Mouse (Mus musculus) small intestine, adult 10 weeks (tissue): ENCODE data around the gene Hemk1. TPM values are rescaled to one million over a fixed set of nuclear protein-coding genes. Genes with fewer than 3 reads are reported as not detected.

Source experiments
- polyA plus RNA-seq: library from polyadenylated mRNA; stranded (reverse); fragments of 350-450 nt; fragmentation: Illumina TruSeq; extraction: RNeasy Lipid Tissue Mini Kit (QIAGEN cat#74804); gene quantifications from one replicate; pipeline ENCODE4 v1.2.3, GENCODE M21; 2014; ENCODE audit warnings: low replicate concordance

The Hemk1 gene
- 0.74 TPM for polyA plus RNA-seq

DNA sequence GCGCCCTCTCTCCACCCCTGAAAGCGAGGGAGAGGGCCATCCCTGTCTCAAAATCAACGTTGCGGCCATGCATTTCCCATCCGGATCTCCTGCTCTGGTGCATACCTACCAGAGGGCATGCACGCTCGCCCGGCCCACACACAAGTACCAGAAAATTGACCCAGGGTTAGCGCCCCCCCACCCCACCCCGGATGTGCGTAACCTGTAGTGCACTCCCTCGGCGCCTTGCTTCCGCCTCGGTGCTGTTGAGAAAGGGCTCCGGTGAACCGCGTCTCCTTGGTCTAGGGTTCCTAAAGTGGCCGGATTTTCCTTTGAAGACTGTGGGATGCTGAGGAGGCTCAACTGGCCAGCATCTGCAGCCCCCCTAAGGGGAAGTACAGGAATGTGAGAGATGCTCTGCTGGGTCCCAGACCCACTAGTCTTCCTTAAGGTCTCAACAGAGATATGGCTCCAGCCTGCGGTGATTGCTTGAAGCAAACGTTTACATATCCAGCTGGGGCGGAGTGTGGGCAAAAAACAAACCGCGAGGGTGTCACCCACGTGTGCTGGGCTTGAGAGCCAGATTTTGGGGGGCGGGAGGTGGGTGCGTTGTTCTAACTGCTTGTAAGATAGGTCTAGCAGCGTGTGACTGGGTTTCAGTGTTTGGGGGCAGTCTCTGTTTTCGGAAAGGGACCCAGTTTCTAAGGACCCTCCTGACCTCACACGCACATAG, at the start of gene Hemk1:
Gene Hemk1, minus strand, starts transcription at position 179 of the 712 bp plus-strand sequence.

DNA sequence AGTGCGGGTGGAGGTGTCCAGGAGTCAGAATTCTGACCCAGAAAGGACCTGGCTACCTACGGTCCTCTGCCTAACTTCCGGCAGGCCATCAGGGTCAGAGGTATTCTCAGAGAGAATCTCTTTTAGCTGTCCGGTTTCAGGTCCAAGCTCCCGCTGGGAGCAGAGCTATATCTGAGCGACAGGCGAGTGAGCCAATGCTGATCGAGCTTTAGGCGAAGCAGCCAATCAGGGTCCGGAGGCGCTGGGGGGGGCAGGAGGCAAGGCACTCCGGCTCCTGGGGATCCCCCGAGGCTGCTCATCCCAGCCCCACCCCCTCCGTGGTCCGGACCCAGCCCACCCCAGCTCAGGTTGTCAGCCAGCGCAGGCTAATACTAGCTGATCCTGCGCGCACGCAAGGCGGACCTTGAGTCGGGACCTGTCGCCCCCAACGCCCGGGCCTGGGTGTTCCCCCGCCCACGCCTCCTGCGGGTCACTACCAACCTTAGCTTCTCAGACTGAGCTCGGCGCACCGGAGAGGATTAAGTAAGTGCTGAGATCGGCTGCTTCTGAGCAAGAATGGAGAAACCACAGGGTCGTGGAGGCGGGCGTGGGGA, 2.2 kb upstream of the Hemk1 start, which contains the start of gene 6430571L13Rik:
Gene 6430571L13Rik, plus strand, starts transcription at position 336 of the 593 bp plus-strand sequence.

DNA sequence AAGGTAGTCTGAATTCAATTTTAAA, 42.3 kb downstream of the Hemk1 start, which contains the start of gene Cish:
Gene Cish, plus strand, starts transcription at position 11 of the 25 bp plus-strand sequence.

DNA sequence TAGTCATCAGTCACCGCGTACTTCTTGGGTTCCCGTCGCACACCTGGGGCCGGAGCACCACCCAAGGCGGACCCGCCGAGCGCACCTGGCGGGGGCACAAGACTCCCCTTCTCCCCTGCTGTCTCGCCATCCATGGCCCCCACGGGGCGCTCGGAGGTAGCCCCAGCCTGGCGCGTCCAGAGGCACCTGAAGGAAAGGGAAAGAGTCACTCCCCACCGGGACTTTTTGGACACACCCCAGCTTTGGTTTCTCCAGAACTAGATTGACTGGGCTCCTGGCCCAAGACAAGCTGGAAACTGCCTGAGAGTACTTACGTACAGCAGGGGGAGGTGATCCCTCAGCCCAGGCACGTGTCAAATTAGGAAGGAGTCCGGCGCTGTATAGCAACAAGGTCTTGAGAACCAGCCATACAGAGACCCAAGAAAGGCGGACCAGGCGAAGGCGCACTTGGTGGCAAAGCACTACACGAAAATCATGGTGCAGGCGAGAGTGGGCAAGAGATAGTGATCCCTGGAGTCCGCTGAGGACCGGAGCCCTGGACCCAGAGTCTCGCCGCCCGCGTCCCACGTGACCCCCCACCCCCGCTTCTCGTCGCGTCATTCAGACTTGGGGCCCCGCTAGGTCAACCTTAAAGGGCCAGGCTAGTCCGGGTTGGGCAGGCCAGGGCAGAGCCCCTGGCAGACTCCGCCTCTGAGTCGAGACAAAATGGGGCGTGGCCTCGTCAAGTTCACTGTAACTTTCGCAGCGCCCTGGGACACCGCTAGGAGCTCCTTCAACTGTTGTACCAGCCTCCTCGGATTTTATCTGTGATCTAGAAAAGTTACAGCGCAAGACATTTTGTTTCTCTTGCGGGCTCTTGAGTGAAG, 48.7 kb downstream of the Hemk1 start, which contains the start of gene Mapkapk3:
Gene Mapkapk3, minus strand, starts transcription at position 667 of the 866 bp plus-strand sequence.

Other genes with a start within 250 kb of the Hemk1 start
- gene Dock3, start 106.4 kb downstream of the Hemk1 start, polyA plus RNA-seq, result 1.4 TPM
- gene Mapkapk3, start 48.5 kb downstream of the Hemk1 start, polyA plus RNA-seq, result 5.2 TPM
- gene Cish, start 42.3 kb downstream of the Hemk1 start, polyA plus RNA-seq, result 1.7 TPM
- not detected for gene 6430571L13Rik, start 2.3 kb upstream of the Hemk1 start, polyA plus RNA-seq
- not detected for gene Cacna2d2, start 61.3 kb upstream of the Hemk1 start, polyA plus RNA-seq
- gene Tmem115, start 195.6 kb upstream of the Hemk1 start, polyA plus RNA-seq, result not detected
- 0.93 TPM for gene Cyb561d2, start 203.8 kb upstream of the Hemk1 start, polyA plus RNA-seq
- 0.78 TPM for gene Nprl2, start 203.9 kb upstream of the Hemk1 start, polyA plus RNA-seq
- not detected for gene Zmynd10, start 208.9 kb upstream of the Hemk1 start, polyA plus RNA-seq
- 24.5 TPM for gene Rassf1, start 213.2 kb upstream of the Hemk1 start, polyA plus RNA-seq
- 17.4 TPM for gene Tusc2, start 224.9 kb upstream of the Hemk1 start, polyA plus RNA-seq
- gene Hyal2, start 229.6 kb upstream of the Hemk1 start, polyA plus RNA-seq, result 0.22 TPM
- 1.4 TPM for gene Hyal1, start 238.6 kb upstream of the Hemk1 start, polyA plus RNA-seq
- gene Naa80, start 240.5 kb upstream of the Hemk1 start, polyA plus RNA-seq, result 0.63 TPM
- gene Hyal3, start 242.5 kb upstream of the Hemk1 start, polyA plus RNA-seq, result 0.22 TPM
- gene Ifrd2, start 249.3 kb upstream of the Hemk1 start, polyA plus RNA-seq, result 31.3 TPM